Mouse (Mus musculus) liver, embryonic 14.5 days (tissue): ENCODE data around the gene Glmp. TPM values are rescaled to one million over a fixed set of nuclear protein-coding genes. Genes with fewer than 3 reads are reported as not detected.
"Not testable (repeated sequence)": the region's sequence is repeated elsewhere in the genome, so short reads cannot be mapped to it uniquely, and the experiment has no call there.

Experiments used
- ATAC-seq: fragments of 200-750 bp; cut with Nextera tagmentation; 2 replicates; pipeline ENCODE4 v1.8.0; 2017; ENCODE audit warnings: moderate number of reproducible peaks, mild to moderate bottlenecking, moderate library complexity; ENCODE audit not compliant: insufficient read depth
- DNase-seq, 3 experiments: peaks; one replicate each; pipeline ENCODE4 v3.0.0-alpha.2; 2012 to 2013; ENCODE audit warnings: low read depth in 3 of 3, low spot score in 3 of 3
- H3K27ac ChIP-seq: fragments of 300-500 bp; sonication (generic); 2 replicates; pipeline ENCODE4 v1.5.1; 2014; ENCODE audit warnings: moderate library complexity, mild to moderate bottlenecking, control low read depth, inconsistent platforms
- H3K27me3 ChIP-seq: fragments of 300-500 bp; sonication (generic); 2 replicates; pipeline ENCODE4 v1.6.1; 2014; ENCODE audit warnings: mild to moderate bottlenecking, low read length, moderate library complexity; ENCODE audit not compliant: control insufficient read depth, insufficient read depth
- H3K36me3 ChIP-seq: fragments of 300-500 bp; sonication (generic); replicated peaks from 2 replicates; pipeline ENCODE4 v1.6.1; 2014; ENCODE audit warnings: low read depth; ENCODE audit not compliant: control insufficient read depth, insufficient read depth
- H3K4me1 ChIP-seq, 2 experiments: fragments of 200-500 bp in 1 of 2; fragments of 300-500 bp in 1 of 2; sonication (generic) in 1 of 2; replicated peaks; 2 replicates each; pipeline ENCODE4 v1.6.1; 2012 to 2014; ENCODE audit warnings: antibody characterized with exemption in 1 of 2, inconsistent platforms in 1 of 2, low read length in 1 of 2; ENCODE audit not compliant: control insufficient read depth in 2 of 2, insufficient read depth in 2 of 2
- H3K4me2 ChIP-seq: fragments of 300-500 bp; sonication (generic); 2 replicates; pipeline ENCODE4 v1.6.1; 2014; ENCODE audit warnings: low read depth, mild to moderate bottlenecking, control low read depth, moderate library complexity
- H3K4me3 ChIP-seq, 2 experiments: fragments of 200-500 bp in 1 of 2; fragments of 300-500 bp in 1 of 2; sonication (generic) in 1 of 2; 2 replicates each; pipeline ENCODE4 v1.5.1; 2012 to 2014; ENCODE audit warnings: low read depth in 2 of 2, low read length in 2 of 2, mild to moderate bottlenecking in 2 of 2, control low read depth in 1 of 2, inconsistent platforms in 1 of 2, moderate library complexity in 1 of 2; ENCODE audit not compliant: insufficient read depth in 1 of 2
- H3K9ac ChIP-seq: fragments of 300-500 bp; sonication (generic); replicated peaks from 2 replicates; pipeline ENCODE4 v1.6.1; 2014; ENCODE audit warnings: mild to moderate bottlenecking, control low read depth, moderate library complexity
- H3K9me3 ChIP-seq: fragments of 300-500 bp; sonication (generic); 2 replicates; pipeline ENCODE4 v1.6.1; 2016; ENCODE audit warnings: low read length, mixed read lengths; ENCODE audit not compliant: control insufficient read depth
- CTCF ChIP-seq: IDR thresholded peaks from 2 replicates; pipeline ENCODE4 v1.5.1; 2016; ENCODE audit warnings: antibody characterized with exemption, low read depth, control low read depth
- EP300 ChIP-seq: IDR thresholded peaks from 2 replicates; pipeline ENCODE4 v1.6.1; 2016; ENCODE audit warnings: antibody characterized with exemption, low read depth
- whole genome bisulfite sequencing: fragments of 180-500 bp; shearing (Covaris S2); extraction: QIAGEN DNeasy Blood & Tissue Kit; methylation state at CpG from one replicate; pipeline ENCODE4 v1.1.7; 2014; ENCODE audit not compliant: insufficient replicate concordance; 5-methylcytosine and 5-hydroxymethylcytosine counted together
- polyA plus RNA-seq, 2 experiments: library from polyadenylated mRNA; depleted of rRNA in 1 of 2; stranded (reverse) in 1 of 2; unstranded in 1 of 2; fragments of >200 nt; fragmentation: Nextera tagmentation in 1 of 2; extraction: Ambion mirVana in 1 of 2; gene quantifications; 2 replicates each; pipeline versions ENCODE4 v1.2.1 to v1.2.3; 2012 to 2014

Glmp gene
- 29.2 and 31.1 TPM in 2 replicates for polyA plus RNA-seq (2012; rRNA removed)
- 51.6 and 52.4 TPM in 2 replicates for polyA plus RNA-seq (2014; fragmentation: Nextera tagmentation; extraction: Ambion mirVana)

DNA sequence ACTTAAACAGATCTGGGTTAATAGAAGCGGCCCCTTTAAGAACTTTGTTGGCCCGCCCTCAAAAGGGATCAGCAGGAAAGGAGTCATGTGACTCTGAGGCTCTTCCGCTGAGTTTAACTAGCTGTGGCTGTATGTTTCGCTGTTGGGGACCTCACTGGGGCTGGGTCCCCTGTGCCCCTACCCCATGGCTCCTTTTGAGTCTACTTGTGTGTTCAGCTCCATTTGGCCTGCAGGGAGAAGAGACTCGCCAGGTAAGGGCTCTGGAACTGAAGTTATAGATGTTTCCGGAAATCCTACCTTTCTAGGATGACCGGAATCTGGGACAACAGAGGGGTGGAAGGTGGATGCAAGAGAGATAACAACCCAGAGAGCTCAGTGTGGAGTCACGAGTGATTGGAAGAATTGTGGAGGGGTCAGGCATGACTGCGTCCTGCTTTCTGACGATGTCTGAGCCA, at the start of gene Glmp:
Glmp (plus strand) TSS at position 73 of the 455 bp plus-strand sequence.
- Histone ChIP-seq H3K4me1 (peaks cover 0 to 6% of the 10 kb centered on the region in 2 experiments; a peak in 3 of 4 replicates), H3K9ac (peak within 1 kb of the TSS; percentile 83), H3K36me3 (peaks cover 25% of the 10 kb centered on the region), H3K9me3 (no peaks in the 10 kb centered on the region), H3K4me2 (peak within 1 kb of the TSS; percentile 80), H3K27ac (peak within 1 kb of the TSS; percentile 42), H3K4me3 (peak within 1 kb of the TSS; percentile 80 to 97), H3K27me3 (no peaks in the 10 kb centered on the region)
- DNase-seq (peak; percentile 60 to 63 (median 60)), ATAC-seq (peak; percentile 79)
- no peak for TF ChIP-seq CTCF
- no peak for TF ChIP-seq EP300
- 2% methylated on average over 10 of the region's 10 CpGs for WGBS

GRCm38 (mm10) chr3:88276121-88276520, 48.7 kb upstream of the Glmp start:
- Histone ChIP-seq H3K27me3 (no peaks in the 10 kb centered on the region), H3K4me2 (no peak overlapping the region), H3K36me3 (no peaks in the 10 kb centered on the region), H3K27ac (no peak overlapping the region), H3K4me1 (no peaks in the 10 kb centered on the region), H3K9me3 (no peaks in the 10 kb centered on the region), H3K9ac (no peak overlapping the region), H3K4me3 (no peak overlapping the region)
- ATAC-seq (no peak), DNase-seq (no peak)
- WGBS: 52% methylated on average over 2 of the region's 2 CpGs
- TF ChIP-seq CTCF (no peak), EP300 (no peak)

GRCm38 (mm10) chr3:88276529-88277143, 48.2 kb upstream of the Glmp start:
- TF ChIP-seq CTCF (peak; percentile 58), EP300 (no peak)
- Histone ChIP-seq H3K9ac (no peak overlapping the region), H3K36me3 (no peaks in the 10 kb centered on the region), H3K9me3 (no peaks in the 10 kb centered on the region), H3K4me2 (no peak overlapping the region), H3K4me3 (no peak overlapping the region), H3K27me3 (no peaks in the 10 kb centered on the region), H3K27ac (no peak overlapping the region), H3K4me1 (no peaks in the 10 kb centered on the region)
- WGBS: 39% methylated on average over 7 of the region's 7 CpGs
- ATAC-seq (no peak), DNase-seq (no peak)

DNA sequence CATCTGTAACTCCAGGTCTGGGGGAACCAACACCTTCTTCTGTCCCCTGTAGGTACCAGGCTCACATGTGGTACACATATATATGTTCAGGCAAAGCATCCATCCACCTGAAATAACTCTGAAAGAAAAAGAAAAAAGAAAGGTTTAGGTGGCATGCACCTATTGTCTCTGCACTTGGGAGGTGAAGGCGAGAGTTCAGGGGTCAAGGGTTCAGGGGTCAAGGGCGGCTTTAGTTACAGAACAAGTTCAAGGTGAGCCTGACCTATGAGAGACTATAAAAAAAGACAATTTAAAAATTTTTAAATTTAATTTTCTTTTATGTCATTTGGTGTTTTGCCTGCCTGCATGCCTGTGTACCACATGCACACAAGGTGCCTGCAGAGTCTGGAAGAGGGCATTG, 44.8 kb upstream of the Glmp start:
- Histone ChIP-seq H3K4me1 (no peaks in the 10 kb centered on the region), H3K9ac (no peak overlapping the region), H3K27me3 (no peaks in the 10 kb centered on the region), H3K4me2 (no peak overlapping the region), H3K4me3 (no peak overlapping the region), H3K9me3 (no peaks in the 10 kb centered on the region), H3K36me3 (no peaks in the 10 kb centered on the region), H3K27ac (no peak overlapping the region)
- 67% methylated on average over 2 of the region's 2 CpGs for WGBS
- TF ChIP-seq CTCF (no peak), EP300 (no peak)
- DNase-seq: no peak
- ATAC-seq: no peak

- not testable (repeated sequence) for H3K27ac ChIP-seq, H3K4me3 ChIP-seq, DNase-seq, H3K9me3 ChIP-seq, H3K4me2 ChIP-seq, H3K36me3 ChIP-seq, H3K4me1 ChIP-seq, H3K9ac ChIP-seq, ATAC-seq, H3K27me3 ChIP-seq
- 63% methylated on average over 11 of the region's 11 CpGs for WGBS
Measured at GRCm38 (mm10) chr3:88281141-88281916, 43.5 kb upstream of the Glmp start.

DNA sequence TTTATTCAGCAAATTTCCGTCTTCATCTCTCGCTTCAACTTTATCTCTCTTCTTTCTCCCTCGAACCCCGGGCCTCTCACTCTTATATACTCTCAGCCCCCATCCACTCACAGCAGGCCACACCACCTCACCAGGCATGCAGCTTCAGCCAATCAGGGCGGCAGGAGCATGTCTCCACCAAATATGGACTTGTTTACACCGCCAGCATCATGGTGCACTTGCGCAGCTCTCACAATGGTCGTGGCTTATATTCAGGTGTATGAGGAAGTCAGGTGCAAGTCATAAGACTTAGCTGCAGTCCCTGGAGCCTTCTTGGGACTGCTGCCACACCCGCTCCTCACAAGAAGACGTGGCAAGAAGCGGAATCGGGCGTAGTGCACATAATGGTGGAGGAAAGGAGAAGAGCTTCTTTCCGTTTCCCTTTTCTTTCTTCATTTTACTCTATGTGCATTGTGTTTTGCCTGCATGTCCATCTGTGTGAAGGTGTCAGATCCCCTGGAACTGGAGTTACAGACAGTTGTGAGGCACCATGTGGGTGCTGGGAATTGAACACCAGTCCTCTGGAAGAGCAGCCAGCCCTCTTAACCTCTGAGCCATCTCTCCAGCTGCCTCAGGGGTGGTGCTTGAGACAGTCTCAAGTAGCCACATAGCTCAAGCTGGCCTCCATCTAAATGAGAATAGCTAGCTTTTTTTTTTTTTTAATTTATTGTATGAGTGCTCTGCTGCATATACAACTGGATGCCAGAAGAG, 39.8 kb upstream of the Glmp start:
- not testable (repeated sequence) for H3K27me3 ChIP-seq

DNA sequence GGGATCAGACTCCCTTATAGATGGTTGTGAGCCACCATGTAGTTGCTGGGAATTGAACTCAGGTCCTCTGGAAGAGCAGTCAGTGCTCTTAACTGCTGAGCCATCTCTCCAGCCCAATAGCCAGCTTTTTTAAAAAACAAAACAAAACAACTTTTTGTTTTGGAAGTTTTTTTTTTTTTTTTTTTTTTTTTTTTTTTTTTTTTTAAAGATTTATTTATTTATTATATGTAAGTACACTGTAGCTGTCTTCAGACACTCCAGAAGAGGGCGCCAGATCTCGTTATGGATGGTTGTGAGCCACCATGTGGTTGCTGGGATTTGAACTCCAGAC, 39.3 kb upstream of the Glmp start:
- not testable (repeated sequence) for H3K27me3 ChIP-seq, DNase-seq, H3K4me1 ChIP-seq, H3K4me3 ChIP-seq, H3K27ac ChIP-seq, H3K4me2 ChIP-seq, H3K36me3 ChIP-seq, ATAC-seq, H3K9ac ChIP-seq, H3K9me3 ChIP-seq
- WGBS: no CpG with 5 or more reads among the region's 2 CpGs

More for the DNA sequence above, 39.8 kb upstream of the Glmp start:
- not testable (repeated sequence) for H3K27ac ChIP-seq, ATAC-seq, H3K36me3 ChIP-seq, H3K4me1 ChIP-seq, H3K9me3 ChIP-seq, H3K4me2 ChIP-seq, H3K4me3 ChIP-seq, DNase-seq, H3K9ac ChIP-seq
- WGBS: 76% methylated on average over 14 of the region's 14 CpGs
